Mouse (Mus musculus) layer of hippocampus, postnatal 36 days (tissue): ENCODE results near the gene Nr1d1. TPM values are rescaled to one million over a fixed set of nuclear protein-coding genes. Genes with fewer than 3 reads are reported as not detected.

Source experiments
- DNase-seq, 2 experiments: peaks; one replicate each; pipeline ENCODE4 v3.0.0; 2022
- total RNA-seq, 2 experiments: library from RNA; stranded (reverse); gene quantifications; 2 replicates each; pipeline ENCODE4 v1.2.3; 2021

The Nr1d1 gene
- total RNA-seq, 2 experiments from 2014 or later, result 59.1 to 78.4 TPM

GRCm38 (mm10) chr11:98751221-98751782, 23.8 kb downstream of the Nr1d1 start:
- DNase-seq, result no peak

- peak; percentile 85 to 86 for DNase-seq
Measured at GRCm38 (mm10) chr11:98750351-98751201, 24.6 kb downstream of the Nr1d1 start.

- DNase-seq, result no peak
Measured at GRCm38 (mm10) chr11:98749716-98750115, 25.4 kb downstream of the Nr1d1 start.

GRCm38 (mm10) chr11:98748506-98749416, 26.4 kb downstream of the Nr1d1 start:
- no peak for DNase-seq

GRCm38 (mm10) chr11:98747804-98748505, 27.2 kb downstream of the Nr1d1 start:
- DNase-seq, result no peak

- peak; percentile 91 to 92 for DNase-seq
Measured at GRCm38 (mm10) chr11:98746855-98747693, 28.1 kb downstream of the Nr1d1 start.

GRCm38 (mm10) chr11:98745932-98746853, 28.9 kb downstream of the Nr1d1 start:
- DNase-seq, result no peak

GRCm38 (mm10) chr11:98744456-98745019, 30.6 kb downstream of the Nr1d1 start:
- no peak for DNase-seq

GRCm38 (mm10) chr11:98743655-98744345, 31.3 kb downstream of the Nr1d1 start:
- no peak for DNase-seq

GRCm38 (mm10) chr11:98742397-98743291, 32.5 kb downstream of the Nr1d1 start:
- peak in 1 of 2 experiments; percentile 60 for DNase-seq

- DNase-seq, result peak in 1 of 2 experiments; percentile 81
Measured at GRCm38 (mm10) chr11:98741622-98742396, 33.3 kb downstream of the Nr1d1 start.

GRCm38 (mm10) chr11:98741051-98741620, 34.0 kb downstream of the Nr1d1 start:
- DNase-seq, result no peak

GRCm38 (mm10) chr11:98740393-98741050, 34.6 kb downstream of the Nr1d1 start, which contains the start of gene Thra:
Gene Thra (plus strand): TSS chr11:98740638.
- DNase-seq, result peak in 1 of 2 experiments; percentile 79

- no peak for DNase-seq
Measured at GRCm38 (mm10) chr11:98740026-98740392, 35.1 kb downstream of the Nr1d1 start.

- DNase-seq, result no peak
Measured at GRCm38 (mm10) chr11:98738925-98739324, 36.2 kb downstream of the Nr1d1 start.

GRCm38 (mm10) chr11:98738428-98738911, 36.7 kb downstream of the Nr1d1 start:
- no peak for DNase-seq
